8 mouse cellular contexts compared by ENCODE assay signal in the genomic region with DNA sequence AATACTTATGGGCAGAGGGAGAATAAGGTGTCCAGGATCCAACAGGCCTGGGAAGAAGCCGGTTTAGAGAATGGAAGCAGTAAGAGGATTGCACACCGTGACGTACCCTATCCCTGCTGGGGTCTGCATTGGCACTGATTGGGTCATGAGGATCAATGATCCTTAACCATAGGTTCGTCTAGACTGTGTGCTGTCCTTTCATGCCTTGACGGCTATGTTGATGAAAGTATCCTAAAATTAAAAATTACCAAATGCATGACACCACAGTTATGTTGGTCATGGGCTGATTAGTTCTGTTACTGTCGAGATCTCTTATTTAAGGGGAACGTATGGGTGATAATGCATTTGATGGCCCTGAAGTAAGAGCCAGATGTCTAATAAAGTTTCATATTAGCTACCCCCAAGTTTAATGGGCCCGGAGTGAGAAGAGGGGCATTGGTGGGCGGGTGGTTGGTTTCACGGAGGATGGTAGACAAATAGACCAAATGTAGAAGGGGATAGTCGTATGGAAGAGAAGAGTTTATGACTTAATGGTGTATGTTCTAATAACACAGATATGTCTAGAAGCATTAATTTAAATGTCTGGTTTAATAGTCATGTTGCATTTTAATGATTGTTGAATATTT.
DNase-seq lines count a peak whose midpoint lies in the region; ATAC-seq and TF ChIP-seq lines count a peak whose summit lies in the region.

No protein-coding gene starts in this region.

- ATAC-seq in heart, embryonic 16.5 days (replicated peaks; ENCODE audit: extremely low read depth, insufficient read depth, low FRiP score): peak; percentile 98
- peak; percentile 67; the same call in 1 of the 2 replicates for ATAC-seq in forebrain, postnatal 0 days
- peak; percentile 84 for ATAC-seq in liver, embryonic 15.5 days (ENCODE audit: insufficient read depth)

- TF ChIP-seq CTCF in forebrain, postnatal 0 days (IDR thresholded peaks at IDR 0.05; ENCODE audit: low read depth): no peak

- H3K27me3 ChIP-seq in heart, embryonic 16.5 days (ENCODE audit: control insufficient read depth, insufficient read depth, low read length): no peaks in the 10 kb centered on the region
- no peaks in the 10 kb centered on the region for H3K27me3 ChIP-seq in forebrain, postnatal 0 days (ENCODE audit: insufficient read depth, low read length)
- H3K27me3 ChIP-seq in liver, embryonic 15.5 days: no peaks in the 10 kb centered on the region

- H3K27ac ChIP-seq in heart, embryonic 16.5 days (ENCODE audit: low read length): no peak overlapping the region
- no peak overlapping the region for H3K27ac ChIP-seq in forebrain, postnatal 0 days (ENCODE audit: low read depth, low read length)
- no peak overlapping the region for H3K27ac ChIP-seq in liver, embryonic 15.5 days (replicated peaks)

- H3K36me3 ChIP-seq in heart, embryonic 16.5 days (ENCODE audit: control insufficient read depth, insufficient read depth): no peaks in the 10 kb centered on the region
- H3K36me3 ChIP-seq in forebrain, postnatal 0 days (ENCODE audit: insufficient read depth): no peaks in the 10 kb centered on the region
- no peaks in the 10 kb centered on the region for H3K36me3 ChIP-seq in liver, embryonic 15.5 days (replicated peaks)

- H3K4me3 ChIP-seq in heart, embryonic 16.5 days (ENCODE audit: low read length): no peak overlapping the region
- no peak overlapping the region for H3K4me3 ChIP-seq in forebrain, postnatal 0 days (ENCODE audit: low read depth, low read length)
- H3K4me3 ChIP-seq in liver, embryonic 15.5 days (replicated peaks): no peak overlapping the region

- intact Hi-C loops in left cerebral cortex, postnatal 25 days (cut with DNase I): no loop called here

- WGBS in heart, embryonic 16.5 days: 85% methylated on average over 11 of the region's 11 CpGs
- WGBS in forebrain, postnatal 0 days: 93% methylated on average over 11 of the region's 11 CpGs
- WGBS in liver, embryonic 15.5 days (ENCODE audit: insufficient replicate concordance): 78% methylated on average over 11 of the region's 11 CpGs

- no peaks in the 10 kb centered on the region for H3K4me1 ChIP-seq in heart, embryonic 16.5 days (ENCODE audit: control insufficient read depth, insufficient read depth, low read length)
- H3K4me1 ChIP-seq in forebrain, postnatal 0 days (ENCODE audit: insufficient read depth): no peaks in the 10 kb centered on the region; the same call in 1 of the 2 replicates
- peaks cover 12% of the 10 kb centered on the region for H3K4me1 ChIP-seq in liver, embryonic 15.5 days (replicated peaks)

- H3K9ac ChIP-seq in heart, embryonic 16.5 days (ENCODE audit: low read length): no peak overlapping the region
- no peak overlapping the region for H3K9ac ChIP-seq in forebrain, postnatal 0 days
- H3K9ac ChIP-seq in liver, embryonic 15.5 days: no peak overlapping the region

- no peak overlapping the region for H3K4me2 ChIP-seq in heart, embryonic 16.5 days (ENCODE audit: low read depth, low read length)
- H3K4me2 ChIP-seq in forebrain, postnatal 0 days (ENCODE audit: low read depth): no peak overlapping the region
- no peak overlapping the region for H3K4me2 ChIP-seq in liver, embryonic 15.5 days

- H3K9me3 ChIP-seq in heart, embryonic 16.5 days (replicated peaks; ENCODE audit: control insufficient read depth, low read length): peaks cover 4% of the 10 kb centered on the region; the same call in 1 of the 2 replicates
- no peaks in the 10 kb centered on the region for H3K9me3 ChIP-seq in forebrain, postnatal 0 days (ENCODE audit: low read length)
- no peaks in the 10 kb centered on the region for H3K9me3 ChIP-seq in liver, embryonic 15.5 days (replicated peaks)

- DNase-seq in heart, adult 9 months (ENCODE audit: low spot score in 2 of 2): no peak
- peak; percentile 19 for DNase-seq in MEL-GATA-1-ER (ENCODE audit: extremely low read depth, low read depth)
- DNase-seq in forebrain, postnatal 0 days: no peak
- DNase-seq in gastrocnemius, adult 18-20 months (ENCODE audit: low spot score): no peak
- DNase-seq in retina, embryonic 14.5 days (ENCODE audit: low spot score): no peak
- DNase-seq in left cerebral cortex, postnatal 25 days (ENCODE audit: low spot score in 2 of 2): no peak
